Mouse (Mus musculus) central nervous system, embryonic 14 days (tissue): Measurements from ENCODE around the gene Tyw5. TPM values are rescaled to one million over a fixed set of nuclear protein-coding genes. Genes with fewer than 3 reads are reported as not detected.

Experiments
- polyA plus RNA-seq: library from polyadenylated mRNA; depleted of rRNA; stranded (reverse); fragments of >200 nt; gene quantifications from 2 replicates; pipeline ENCODE4 v1.2.3, GENCODE M21; 2012; rRNA removed

The Tyw5 gene
- 25.5 and 26.7 TPM in 2 replicates for polyA plus RNA-seq

GRCm38 (mm10) chr1:57406187-57407151 lies at the start of gene Tyw5, which contains the start of gene Maip1:
Gene Tyw5, minus strand, starts transcription at chr1:57407101.
Gene Maip1, plus strand, starts transcription at chr1:57406328.

DNA sequence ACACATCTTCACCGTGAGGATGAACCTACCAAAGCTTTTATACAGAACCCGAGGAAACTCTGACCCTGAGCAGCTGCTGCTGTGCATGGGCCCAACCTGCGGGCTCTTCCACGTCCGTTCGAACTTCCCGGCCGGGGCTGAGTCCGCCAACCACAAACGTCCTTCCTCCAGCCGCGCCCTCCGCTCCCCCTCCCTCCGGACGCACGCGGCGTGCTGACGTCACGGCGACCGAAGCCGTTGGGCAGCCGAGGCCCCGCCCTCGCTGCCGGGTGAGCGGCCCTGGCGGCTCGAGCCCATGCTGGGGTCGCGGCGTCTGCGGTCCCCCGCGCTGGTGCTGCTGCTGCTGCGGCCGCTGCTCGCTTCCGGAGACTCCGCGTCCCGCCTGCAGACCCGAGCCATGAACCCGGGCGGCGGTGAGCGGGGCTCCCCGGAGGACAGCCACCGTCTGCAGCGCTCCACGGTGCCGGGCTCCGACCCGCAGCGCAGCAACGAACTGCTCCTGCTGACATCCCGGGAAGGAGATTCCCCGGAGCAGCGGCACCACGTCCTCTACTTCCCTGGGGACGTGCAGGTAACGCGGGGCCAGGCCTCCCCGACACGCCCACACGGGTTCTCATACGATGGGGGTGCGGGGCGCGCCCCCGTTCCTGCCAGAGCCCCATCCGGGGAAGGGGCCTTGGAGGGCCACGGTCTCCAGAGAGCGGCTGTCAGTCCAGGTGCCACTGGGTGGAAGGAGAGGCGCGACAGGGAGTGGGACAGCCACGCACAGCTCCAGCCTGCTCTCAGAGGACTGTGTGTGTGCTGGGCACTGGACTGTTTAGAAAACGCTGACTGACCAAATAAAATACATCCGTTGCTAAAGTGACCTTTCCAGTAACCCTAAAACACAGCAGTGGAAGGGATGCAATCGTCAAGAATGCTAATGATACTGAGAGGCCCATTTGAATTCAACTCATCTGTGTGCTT lies 29.2 kb downstream of the Tyw5 start, which contains the start of gene 1700066M21Rik:
Gene 1700066M21Rik, plus strand, starts transcription at position 245 of the 966 bp plus-strand sequence.

Other genes with a start within 250 kb of the Tyw5 start
- gene 1700066M21Rik, start 29.5 kb downstream of the Tyw5 start, polyA plus RNA-seq: 9.6 and 11.6 TPM in 2 replicates
- 9.8 and 10.0 TPM in 2 replicates for gene Maip1, start 773 bp downstream of the Tyw5 start, polyA plus RNA-seq